Mouse (Mus musculus) spleen, embryonic (tissue): Measurements from ENCODE around the gene Olfr815.
"Not testable (repeated sequence)": the region's sequence is repeated elsewhere in the genome, so short reads cannot be mapped to it uniquely, and the experiment has no call there.

ENCODE experiments used
- CTCF ChIA-PET: fragments of 350-600 bp; sonication (Branson Sonifier 250); formaldehyde crosslinking; loops from one replicate; lab custom pipeline; 2022; lab: Charles Lee

Olfr815 gene

DNA sequence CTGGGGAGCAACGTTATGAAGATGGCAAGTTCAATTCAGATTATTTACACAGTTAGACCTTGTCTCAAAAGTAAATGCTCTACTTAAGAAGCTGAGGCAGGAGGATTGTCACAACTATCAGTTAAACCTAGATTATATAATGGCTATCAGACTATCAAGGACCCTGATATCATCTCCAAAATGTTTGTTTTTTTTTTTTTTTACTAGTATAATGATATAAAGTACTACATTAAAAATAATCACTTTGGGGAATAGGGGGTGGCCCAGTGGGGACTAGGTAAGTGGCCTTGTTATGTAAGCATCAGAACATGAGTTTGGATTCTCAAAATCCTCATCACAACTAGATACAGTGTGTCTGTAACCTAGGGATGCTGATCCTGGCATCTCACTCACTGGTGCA lies at the start of gene Olfr815:
TSS of gene Olfr815 (minus strand) at position 101 of the 400 bp plus-strand sequence.
- CTCF ChIA-PET = not testable (repeated sequence)

DNA sequence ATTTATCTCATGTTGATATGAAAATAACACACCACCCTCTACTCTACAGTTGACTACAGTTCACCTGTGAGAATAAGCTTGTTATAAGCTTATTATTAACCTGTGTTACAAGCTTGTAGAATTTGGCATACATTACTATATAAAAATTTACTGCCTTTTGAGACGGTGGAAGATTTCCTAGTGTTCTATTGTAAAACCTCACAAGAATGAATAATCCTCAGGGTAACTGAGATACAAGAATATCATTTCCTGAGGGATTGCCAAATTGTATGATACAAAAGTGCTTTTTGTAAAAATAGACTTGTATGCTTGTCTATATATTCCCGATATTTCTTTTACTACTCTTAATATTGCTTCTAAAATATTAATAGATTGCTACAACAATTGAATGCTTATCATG lies 43.3 kb upstream of the Olfr815 start, which contains the start of gene Olfr818:
TSS of gene Olfr818 (minus strand) at position 101 of the 400 bp plus-strand sequence.
- CTCF ChIA-PET = no interaction called here

- CTCF ChIA-PET = no interaction called here
These were observed 9.8 kb upstream of the Olfr815 start, which contains the start of gene Olfr816 for GRCm38 (mm10) chr10:129915497-129915896. Olfr816 (minus strand) TSS chr10:129915597.

- CTCF ChIA-PET = no interaction called here
These were observed 19.7 kb downstream of the Olfr815 start for GRCm38 (mm10) chr10:129885934-129886333.

DNA sequence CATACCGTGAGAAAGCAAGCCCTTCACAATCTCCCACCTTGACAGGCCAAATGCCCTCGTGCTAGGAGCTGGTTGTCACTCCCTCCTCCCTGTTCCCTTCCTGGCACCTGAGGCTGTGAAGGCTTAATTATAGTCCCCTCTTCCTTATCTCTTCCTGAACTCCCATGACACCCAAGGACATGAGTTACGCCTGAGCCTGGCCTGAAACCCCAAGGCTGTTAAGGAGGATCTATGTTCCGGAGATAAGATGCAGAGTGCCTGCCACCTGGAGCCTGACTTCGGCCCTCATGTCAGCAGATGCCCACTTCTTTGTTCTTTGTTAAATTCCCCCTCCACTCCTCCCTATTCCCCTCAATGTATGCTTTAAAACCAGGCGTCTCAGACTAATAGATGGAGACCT lies 20.2 kb downstream of the Olfr815 start:
- CTCF ChIA-PET = not testable (repeated sequence)

- CTCF ChIA-PET = not testable (repeated sequence)
These were observed 25.9 kb downstream of the Olfr815 start, which contains the start of gene Olfr814 for GRCm38 (mm10) chr10:129879751-129880150. Olfr814 (minus strand) TSS chr10:129879851.

DNA sequence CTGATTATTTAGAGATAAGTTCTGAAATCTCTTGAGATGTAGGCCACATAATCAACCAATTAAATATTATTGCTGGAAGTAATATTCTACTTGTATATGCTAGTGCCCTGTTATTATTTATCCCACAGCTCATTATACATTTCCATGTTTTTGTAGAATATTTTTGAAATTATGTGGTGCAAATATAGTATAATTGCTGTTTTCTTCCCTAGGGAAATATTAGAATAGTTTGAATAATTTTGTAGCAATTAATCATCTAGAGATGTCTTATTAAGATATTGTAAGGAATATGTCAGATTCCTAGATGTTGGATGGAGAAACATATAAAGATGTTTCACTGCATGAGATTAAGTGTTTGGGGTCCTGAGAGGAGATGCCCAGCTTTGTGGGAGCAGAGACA lies 50.6 kb downstream of the Olfr815 start, which contains the start of gene Olfr813:
TSS of gene Olfr813 (plus strand) at position 301 of the 400 bp plus-strand sequence.
- CTCF ChIA-PET = no interaction called here
